Mouse (Mus musculus): ENCODE measurements around the gene Zbtb42.

Zbtb42 gene

GRCm38 (mm10) chr12:112727801-112728200, 49.2 kb downstream of the Zbtb42 start:
- no peak for DNase-seq (ENCODE audit: low read depth, low spot score)

- DNase-seq (ENCODE audit: low read depth, low spot score) = no peak
These were observed 52.2 kb downstream of the Zbtb42 start for GRCm38 (mm10) chr12:112730808-112731207.
